Mouse (Mus musculus) NIH3T3 (cell line): ENCODE measurements at regions not wholly inside any gene's neighbourhood (a gene's known extent, or its start where the extent isn't known, plus 50 kb on each side); places are given as distances from the start of the nearest gene placed in this dataset.

ENCODE experiments used
- DNase-seq: peaks from one replicate; pipeline ENCODE4 v3.0.0-alpha.2; 2012; ENCODE audit warnings: low read depth

GRCm38 (mm10) chr8:74293621-74294020, 579.4 kb upstream of the Isx start:
- DNase-seq: peak; percentile 80

- peak; percentile 19 for DNase-seq
These were observed 575.3 kb upstream of the Isx start for GRCm38 (mm10) chr8:74297698-74298097.

- no peak for DNase-seq
These were observed 563.2 kb upstream of the Isx start for GRCm38 (mm10) chr8:74309810-74310209.

GRCm38 (mm10) chr8:74315382-74315781, 557.6 kb upstream of the Isx start:
- no peak for DNase-seq

- DNase-seq: no peak
These were observed 545.5 kb upstream of the Isx start for GRCm38 (mm10) chr8:74327521-74327920.

- DNase-seq: no peak
These were observed 529.0 kb upstream of the Isx start for GRCm38 (mm10) chr8:74344010-74344409.
